In the genomic region with DNA sequence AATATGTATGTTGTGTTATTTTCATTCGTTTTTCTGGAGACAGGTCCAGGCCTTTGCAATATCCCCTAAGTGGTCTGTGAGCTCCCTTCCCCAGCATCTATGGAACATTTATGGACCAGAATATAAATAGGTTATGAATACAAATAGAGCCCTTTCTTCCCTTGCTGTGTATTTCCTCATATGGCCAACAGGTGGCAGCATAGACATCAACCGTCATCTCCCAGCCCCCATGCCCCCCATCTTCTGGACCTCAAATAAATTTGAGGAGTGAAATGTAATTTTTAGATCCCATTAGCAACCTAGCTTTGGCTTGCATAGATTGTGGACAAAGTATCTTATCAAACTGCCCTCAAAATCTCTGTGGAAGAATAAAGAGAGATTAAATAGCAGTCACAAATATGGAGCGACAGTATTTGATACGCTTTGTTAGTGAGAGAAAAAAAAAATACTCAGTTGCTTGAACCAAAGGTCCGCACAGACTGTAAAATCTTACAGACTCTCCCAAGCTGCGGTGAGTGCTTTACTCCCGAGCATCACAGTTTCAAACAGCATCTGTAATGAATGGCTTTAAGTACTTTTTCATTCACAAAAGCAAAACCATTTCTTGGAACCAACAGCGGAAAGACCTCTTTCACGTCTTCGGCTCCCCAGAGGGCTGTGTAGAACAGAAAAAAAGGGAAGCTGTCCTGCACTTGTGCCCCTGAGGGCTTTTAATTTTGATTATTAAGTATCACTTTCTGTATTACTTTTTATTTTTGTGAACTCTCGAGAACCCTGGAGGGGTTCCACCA, we compare ENCODE assay signal across 9 mouse cellular contexts.
A peak's percentile ranks its signal among the peaks of the same experiment; 100 is the strongest.
DNase-seq lines count a peak whose midpoint lies in the region; ATAC-seq and TF ChIP-seq lines count a peak whose summit lies in the region.
"Had no signal": no experiment of that assay in that cellular context is flagged by ENCODE, and none has a peak within 500 bp of the region (broad histone marks: within the 10 kb centered on the region; RNA-seq: fewer than 3 reads in every experiment).

No protein-coding gene starts in this region.

- no peak overlapping the region for H3K27ac ChIP-seq in intestine, postnatal 0 days (ENCODE audit: low read depth, low read length)
- H3K27ac ChIP-seq in intestine, embryonic 15.5 days: no peak overlapping the region
- H3K27ac ChIP-seq: neural tube, embryonic 12.5 days had no signal

- H3K36me3 ChIP-seq in intestine, postnatal 0 days (ENCODE audit: control insufficient read depth, insufficient read depth): no peaks in the 10 kb centered on the region
- H3K36me3 ChIP-seq in intestine, embryonic 15.5 days: no peaks in the 10 kb centered on the region
- H3K36me3 ChIP-seq: neural tube, embryonic 12.5 days had no signal

- no peak overlapping the region for H3K4me2 ChIP-seq in intestine, postnatal 0 days (replicated peaks; ENCODE audit: low read depth)
- H3K4me2 ChIP-seq in intestine, embryonic 15.5 days (replicated peaks): no peak overlapping the region
- H3K4me2 ChIP-seq: neural tube, embryonic 12.5 days had no signal

- TF ChIP-seq CTCF in intestine, postnatal 0 days (IDR thresholded peaks at IDR 0.05; ENCODE audit: low read depth): peak; percentile 74

- H3K27me3 ChIP-seq in intestine, postnatal 0 days (replicated peaks; ENCODE audit: control insufficient read depth, insufficient read depth, low read length): no peaks in the 10 kb centered on the region
- H3K27me3 ChIP-seq in intestine, embryonic 15.5 days (replicated peaks): no peaks in the 10 kb centered on the region

- 64% methylated on average over 11 of the region's 11 CpGs for WGBS in intestine, postnatal 0 days
- 63% methylated on average over 11 of the region's 11 CpGs for WGBS in intestine, embryonic 15.5 days

- no peaks in the 10 kb centered on the region for H3K4me1 ChIP-seq in intestine, postnatal 0 days (replicated peaks; ENCODE audit: control insufficient read depth, insufficient read depth, low read length)
- 0 out of 2 replicates have a peak, but pooled peaks cover 3% of the 10 kb centered on the region for H3K4me1 ChIP-seq in intestine, embryonic 15.5 days (replicated peaks)

- H3K9me3 ChIP-seq in intestine, postnatal 0 days (ENCODE audit: control insufficient read depth): no peaks in the 10 kb centered on the region
- no peaks in the 10 kb centered on the region for H3K9me3 ChIP-seq in intestine, embryonic 15.5 days
- H3K9me3 ChIP-seq: neural tube, embryonic 12.5 days had no signal

- no peak overlapping the region for H3K9ac ChIP-seq in intestine, postnatal 0 days (ENCODE audit: low read depth, low read length)
- no peak overlapping the region for H3K9ac ChIP-seq in intestine, embryonic 15.5 days
- H3K9ac ChIP-seq: neural tube, embryonic 12.5 days had no signal

- ATAC-seq in intestine, postnatal 0 days: no peak
- no peak for ATAC-seq in intestine, embryonic 15.5 days
- peak; percentile 80 for ATAC-seq in megakaryocyte, adult 5-6 weeks (ENCODE audit: poor library complexity, severe bottlenecking)

- no peak overlapping the region for H3K4me3 ChIP-seq in intestine, postnatal 0 days (ENCODE audit: low read depth, low read length)
- no peak overlapping the region for H3K4me3 ChIP-seq in intestine, embryonic 15.5 days (replicated peaks)
- H3K4me3 ChIP-seq: neural tube, embryonic 12.5 days had no signal

- peak; percentile 74 for DNase-seq in CD4-positive, CD25-positive, alpha-beta regulatory T cell, adult 2 months (ENCODE audit: low read depth, low spot score)
- peak; percentile 42 for DNase-seq in ZHBTc4 (ENCODE audit: low read depth, low spot score)
- DNase-seq in yolk sac, embryonic 10.5 days (ENCODE audit: low spot score): no peak
- DNase-seq in frontal cortex, adult 2 months (ENCODE audit: extremely low spot score in 1 of 2, low spot score in 1 of 2): no peak
- no peak for DNase-seq in urinary bladder, postnatal 36 days (ENCODE audit: low spot score in 2 of 2)

Comparison
In these comparisons a context has a peak if more than half of its experiments do, and no peak if none do; other contexts are left out.
1. DNase-seq: peak in CD4-positive, CD25-positive, alpha-beta regulatory T cell, adult 2 months (single experiment) and ZHBTc4 (single experiment); none in yolk sac, embryonic 10.5 days (single experiment), frontal cortex, adult 2 months (0 of 2) and urinary bladder, postnatal 36 days (0 of 2).